Mouse (Mus musculus) left cerebral cortex, postnatal 14 days (tissue): ENCODE results near the gene Lhx4. TPM values are rescaled to one million over a fixed set of nuclear protein-coding genes. Genes with fewer than 3 reads are reported as not detected.

Experiments
- DNase-seq, 2 experiments: peaks; one replicate each; pipeline ENCODE4 v3.0.0; 2021 to 2022; ENCODE audit warnings: low spot score in 2 of 2, mixed read lengths in 1 of 2
- intact Hi-C: fragments of 180-260 bp; cut with DNase I; formaldehyde crosslinking; loops from one replicate; pipeline ENCODE4 v1.15.1; 2025
- long read RNA-seq, 2 experiments: library from polyadenylated mRNA; stranded (forward); transcript quantifications; one replicate each; pipeline ENCODE4 v2.0.0; 2021
- total RNA-seq, 2 experiments: library from RNA; stranded (reverse); gene quantifications; 2 replicates each; pipeline ENCODE4 v1.2.3; 2021

The Lhx4 gene
- not detected for total RNA-seq
- long read RNA-seq, experiment 1, result 0 reads
- long read RNA-seq, experiment 2, result 0 reads

DNA sequence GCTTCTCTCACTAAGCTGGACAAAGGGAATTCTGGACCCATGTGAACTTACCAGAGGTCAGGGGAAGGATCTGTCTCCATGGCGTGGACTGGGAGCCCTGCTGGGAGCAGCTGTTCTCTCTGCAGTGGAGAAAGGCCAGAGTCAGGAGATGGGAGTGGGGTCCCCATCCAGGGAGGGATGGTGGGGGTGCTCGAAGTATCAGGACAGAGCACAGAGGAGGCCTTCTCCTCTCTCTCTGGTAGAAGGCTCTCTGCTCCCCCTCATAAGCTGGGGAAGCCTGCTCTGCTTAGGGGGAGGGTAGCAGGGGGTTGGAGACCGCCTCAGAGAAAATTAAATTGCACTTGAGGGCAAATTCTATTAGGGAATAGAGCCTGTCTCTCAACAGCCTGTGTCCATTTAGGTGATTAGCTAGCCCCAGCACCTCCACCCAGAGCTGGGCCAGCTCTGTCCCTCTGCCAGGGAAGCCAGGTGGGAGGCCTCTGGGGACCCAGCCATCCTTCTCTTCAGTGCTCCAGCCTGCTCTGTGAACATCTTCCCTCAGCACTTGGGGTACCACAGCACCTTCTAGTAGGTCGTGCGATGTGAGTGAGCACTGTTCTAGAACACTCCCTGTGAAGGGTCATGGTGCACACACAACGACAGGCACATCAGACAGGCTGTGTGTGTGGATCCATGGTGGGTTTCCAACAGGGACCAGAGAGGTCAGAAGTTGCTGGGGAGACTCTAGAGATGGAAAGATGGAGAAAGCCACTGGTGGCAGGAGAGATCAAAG, at the start of gene Lhx4:
Lhx4 (minus strand) TSS at position 201 of the 772 bp plus-strand sequence.
- intact Hi-C loops, result no loop called here
- no peak for DNase-seq

DNA sequence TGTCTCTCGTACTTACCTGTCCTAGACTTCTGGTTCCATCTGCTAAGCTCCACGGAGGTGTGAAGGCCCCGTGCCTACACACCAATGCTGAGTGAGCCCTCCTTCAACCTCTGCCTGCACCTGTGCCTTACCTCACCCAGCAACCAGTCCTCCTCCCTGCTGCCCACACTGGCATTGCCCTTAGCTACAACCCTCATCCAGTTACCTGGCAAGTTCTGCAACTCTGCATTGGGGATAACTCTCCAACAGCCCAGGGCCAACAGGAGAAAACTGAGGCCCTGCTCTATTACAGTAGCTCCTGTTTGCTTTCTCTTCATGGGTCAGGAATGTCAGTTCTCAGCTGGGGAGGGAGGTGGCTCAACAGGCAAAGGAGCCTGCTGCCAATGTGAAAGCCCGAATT, 46.5 kb upstream of the Lhx4 start:
- no peak for DNase-seq
- intact Hi-C loops, result no loop called here

DNA sequence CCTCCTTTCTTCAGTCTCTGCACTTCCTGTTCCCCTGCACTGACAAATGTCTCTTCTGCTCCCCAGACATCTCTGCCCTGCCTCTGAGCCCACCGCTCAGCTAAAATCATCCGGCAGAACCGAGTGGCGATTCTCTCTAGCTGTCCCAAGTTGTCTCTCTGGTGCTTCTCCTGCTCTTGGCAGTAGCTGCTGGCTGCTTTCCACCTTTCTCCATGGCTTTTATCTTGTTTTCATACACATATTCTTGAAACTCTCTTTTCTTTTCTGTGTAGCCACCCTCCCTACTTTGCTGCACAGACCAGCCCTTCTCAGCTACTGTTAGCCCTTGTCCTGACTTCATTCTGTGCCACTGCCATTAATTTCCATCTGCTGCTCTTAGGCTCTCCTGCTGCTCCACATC, 45.9 kb upstream of the Lhx4 start:
- no peak for DNase-seq
- intact Hi-C loops, result no loop called here

DNA sequence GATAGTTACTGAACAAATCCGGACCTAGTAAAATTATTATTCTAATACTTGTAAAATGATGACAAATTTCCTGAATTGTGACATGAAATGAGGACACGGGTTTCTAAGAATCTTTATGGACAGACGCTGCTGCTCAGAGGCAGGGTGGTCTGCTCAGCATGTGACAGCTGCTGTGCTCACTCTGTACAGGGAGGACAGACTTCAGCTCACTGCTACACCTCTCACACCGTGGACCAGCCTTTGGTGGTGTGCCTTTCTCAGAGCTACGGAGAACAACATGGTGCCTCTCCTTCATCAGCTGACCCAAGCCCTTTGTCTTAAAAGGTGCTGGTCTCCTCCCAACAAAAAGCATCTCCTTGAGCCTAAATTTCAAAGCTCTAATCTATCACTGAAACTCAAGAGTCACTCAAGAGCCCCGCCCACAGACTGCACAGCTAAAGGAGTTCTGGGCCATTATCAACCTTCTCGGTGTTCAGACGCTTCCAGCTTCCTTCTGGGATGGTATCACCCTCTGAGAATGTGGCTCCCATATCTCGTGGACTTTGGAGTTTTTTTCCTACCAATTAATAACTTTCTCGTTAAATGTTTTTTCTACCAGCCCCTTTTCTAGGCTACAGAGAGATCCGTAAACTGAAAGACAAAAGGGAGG, 45.4 kb upstream of the Lhx4 start:
- intact Hi-C loops, result no loop called here
- DNase-seq, result no peak

DNA sequence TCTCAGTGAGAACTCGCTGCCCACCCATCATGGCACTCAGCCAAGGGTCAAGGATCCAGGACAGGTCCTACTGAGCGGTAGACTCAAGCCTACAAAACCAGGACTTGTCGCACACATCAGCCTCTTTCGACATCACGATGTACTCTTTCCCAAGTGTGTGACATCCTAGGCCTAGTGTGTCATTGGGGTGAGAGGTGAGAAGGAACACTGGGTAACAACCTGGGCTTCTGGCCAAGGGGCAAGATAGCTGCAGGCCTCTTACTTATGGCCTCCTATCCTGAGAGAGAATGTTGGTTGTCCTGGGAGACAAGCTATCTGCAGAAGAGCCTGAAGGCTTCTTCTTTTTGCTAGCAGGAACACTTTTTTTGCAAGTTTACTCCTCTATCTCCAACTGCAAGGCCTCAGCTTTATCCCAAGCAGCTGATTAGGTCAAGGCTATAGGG, 44.3 kb upstream of the Lhx4 start:
- no peak for DNase-seq
- intact Hi-C loops, result no loop called here

DNA sequence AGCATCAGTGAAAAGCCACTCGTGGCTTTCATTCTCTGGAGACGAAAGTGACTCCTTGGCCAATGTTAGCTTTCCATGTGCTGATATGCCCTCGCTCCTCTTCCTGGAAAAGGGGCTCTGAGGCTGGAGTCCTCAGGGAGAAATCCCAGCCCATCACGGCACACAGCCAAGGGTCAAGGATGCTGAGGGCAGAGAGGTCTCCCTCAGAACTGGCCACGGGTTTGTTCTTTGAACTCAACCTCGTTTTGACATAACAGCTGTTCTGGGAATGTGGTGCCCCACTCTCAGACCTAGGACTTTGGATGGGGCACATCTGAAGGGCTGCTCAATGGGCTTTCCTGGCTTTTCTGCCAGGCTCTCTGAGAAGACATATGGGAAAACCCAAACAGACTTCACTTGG, 43.4 kb upstream of the Lhx4 start:
- no peak for DNase-seq
- intact Hi-C loops, result no loop called here

DNA sequence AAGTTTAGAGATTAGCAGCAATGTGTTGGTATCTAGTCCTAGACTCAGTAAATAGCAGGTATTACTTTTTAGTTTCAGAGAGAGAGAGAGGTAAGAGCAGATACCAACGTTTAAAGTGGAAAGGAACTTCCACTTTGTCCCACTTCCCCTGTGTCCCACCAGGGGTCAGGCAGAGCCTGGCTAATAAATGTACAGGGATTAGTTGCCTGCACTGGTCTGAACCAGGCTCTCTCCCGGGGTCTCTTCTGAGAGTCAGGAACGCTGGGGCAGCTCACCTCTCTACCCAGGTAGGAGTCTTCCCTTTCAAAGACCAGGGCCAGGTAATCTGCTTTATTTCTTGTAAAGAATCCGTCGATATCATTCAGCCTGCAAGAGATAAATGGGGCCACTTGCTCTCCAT, 40.4 kb upstream of the Lhx4 start:
- intact Hi-C loops, result no loop called here
- no peak for DNase-seq

DNA sequence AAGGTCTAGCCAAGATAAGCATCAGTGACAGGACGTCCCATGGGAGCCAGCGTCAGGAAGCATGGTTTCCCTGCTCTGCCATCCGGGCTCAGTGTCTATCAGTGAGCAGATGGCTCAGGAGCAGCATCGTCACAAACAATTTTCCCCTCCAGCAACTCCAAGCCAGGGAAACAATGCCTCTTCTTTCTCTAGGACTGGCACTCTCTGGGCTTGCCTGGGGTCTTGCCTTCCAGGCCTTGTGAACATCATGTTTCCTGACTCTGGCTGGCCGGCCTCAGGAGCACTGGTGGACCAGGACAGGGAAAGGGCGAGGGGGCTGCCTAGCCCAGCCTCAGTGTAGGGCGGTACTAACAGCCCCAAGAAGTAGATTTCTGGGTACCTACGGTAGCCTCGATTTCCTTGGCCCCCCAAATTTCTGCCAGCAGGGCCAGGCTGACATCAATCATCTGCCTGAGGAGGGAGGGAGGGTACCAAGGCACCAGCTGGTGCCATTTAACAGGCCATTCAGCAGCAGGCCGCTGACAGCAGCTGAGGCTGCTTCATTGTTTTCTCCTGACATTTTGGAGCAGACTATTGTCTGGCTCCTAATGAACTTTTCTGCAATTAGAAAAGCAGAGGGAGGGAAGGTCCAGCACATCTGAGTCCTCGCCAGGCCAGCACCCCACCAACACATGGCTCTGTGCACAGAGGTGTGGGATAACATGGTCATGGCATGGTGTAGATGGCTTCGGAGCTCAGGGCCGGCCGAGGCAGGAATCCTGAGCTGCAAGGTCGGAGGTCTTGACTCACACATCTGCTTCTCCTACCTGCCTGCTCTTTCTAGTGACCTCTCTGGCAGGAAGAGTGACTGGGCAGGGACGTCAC, 38.9 kb upstream of the Lhx4 start:
- intact Hi-C loops, result no loop called here
- DNase-seq, result no peak

DNA sequence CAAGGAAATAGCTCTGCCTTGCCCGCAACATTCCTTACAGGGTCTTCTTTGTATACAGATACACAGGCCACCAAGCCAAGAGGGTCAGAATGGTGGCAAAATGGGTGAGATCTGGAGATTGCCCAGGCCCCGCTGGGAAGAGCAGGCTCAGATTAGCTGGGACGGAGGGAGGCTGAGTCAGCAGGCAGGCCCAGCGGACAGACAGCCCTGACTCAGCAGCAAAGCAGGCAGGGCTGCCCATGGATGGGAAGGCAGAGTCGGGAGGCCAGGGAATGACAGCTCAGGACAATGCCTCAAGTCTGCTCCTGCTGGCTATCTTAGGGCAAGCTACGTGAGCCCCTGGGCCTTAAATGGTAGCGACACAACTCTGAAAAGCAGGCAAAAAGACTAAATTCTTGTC, 34.4 kb upstream of the Lhx4 start:
- intact Hi-C loops, result loop anchor here (2.0 kb wide), 1 partner anchor 211 kb away; no protein-coding TSS in a partner anchor
- no peak for DNase-seq

DNA sequence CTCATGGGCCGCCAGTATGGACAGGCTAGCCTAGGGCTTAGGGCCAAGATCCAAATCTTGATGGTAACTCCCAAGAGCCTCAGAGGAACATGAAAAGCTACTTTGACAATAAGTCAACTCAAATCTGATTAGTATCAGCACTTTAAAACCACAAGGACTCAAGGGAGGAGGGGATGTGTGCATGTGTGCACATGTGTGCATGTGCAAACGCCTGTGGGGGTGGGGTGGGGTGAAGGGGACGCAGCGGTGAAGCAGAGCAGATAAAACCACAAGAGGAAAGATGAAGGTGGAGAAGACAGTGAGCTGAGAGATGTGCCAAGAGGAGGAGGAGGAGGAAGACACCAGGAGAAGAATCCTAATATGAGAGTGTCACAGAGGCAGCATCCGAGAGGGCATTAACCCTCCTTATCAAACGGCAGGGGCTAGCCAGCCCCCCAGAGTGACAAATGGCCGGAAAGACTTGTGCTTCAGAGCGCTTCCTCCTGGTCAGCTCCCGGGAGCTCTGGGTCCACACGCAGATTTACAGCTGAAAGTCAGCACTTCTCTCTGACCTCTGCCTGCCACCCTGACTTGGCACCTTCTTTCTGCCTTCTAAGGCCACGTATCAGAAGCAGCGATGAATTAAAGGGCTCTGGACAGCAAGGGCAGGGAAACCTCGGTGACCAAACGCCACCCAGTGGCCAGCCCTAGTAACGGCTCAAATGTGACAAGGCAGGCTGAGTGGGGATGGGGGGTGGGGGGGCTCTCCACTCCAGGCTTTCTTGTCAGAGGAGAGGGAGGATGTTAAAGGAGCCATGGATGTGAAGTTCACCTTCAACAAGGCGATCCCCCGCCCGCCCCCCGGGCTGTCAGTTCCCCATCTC, 33.1 kb upstream of the Lhx4 start:
- intact Hi-C loops, result loop anchor here (2.0 kb wide), 1 partner anchor 210 kb away; no protein-coding TSS in a partner anchor
- DNase-seq, result peak; percentile 45 to 62

DNA sequence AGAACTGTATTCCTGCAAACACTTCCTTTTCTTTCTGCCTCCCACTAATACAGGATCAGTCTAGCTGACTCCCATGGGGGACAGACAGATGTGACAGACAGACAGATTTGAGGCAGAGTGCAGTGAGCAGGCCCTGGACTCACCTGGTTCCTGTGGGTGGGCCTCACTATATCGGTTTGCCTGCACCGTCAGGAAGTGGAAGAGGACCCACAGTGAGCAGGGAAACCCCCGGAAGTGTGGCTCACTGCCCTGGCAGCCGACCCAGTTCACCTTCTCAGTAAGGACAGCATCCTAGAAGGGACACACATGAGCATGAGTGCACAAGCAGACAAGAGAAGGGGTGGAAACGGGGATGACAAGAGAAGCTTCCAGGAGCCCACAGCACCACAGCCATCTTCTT, 30.9 kb upstream of the Lhx4 start:
- no peak for DNase-seq

DNA sequence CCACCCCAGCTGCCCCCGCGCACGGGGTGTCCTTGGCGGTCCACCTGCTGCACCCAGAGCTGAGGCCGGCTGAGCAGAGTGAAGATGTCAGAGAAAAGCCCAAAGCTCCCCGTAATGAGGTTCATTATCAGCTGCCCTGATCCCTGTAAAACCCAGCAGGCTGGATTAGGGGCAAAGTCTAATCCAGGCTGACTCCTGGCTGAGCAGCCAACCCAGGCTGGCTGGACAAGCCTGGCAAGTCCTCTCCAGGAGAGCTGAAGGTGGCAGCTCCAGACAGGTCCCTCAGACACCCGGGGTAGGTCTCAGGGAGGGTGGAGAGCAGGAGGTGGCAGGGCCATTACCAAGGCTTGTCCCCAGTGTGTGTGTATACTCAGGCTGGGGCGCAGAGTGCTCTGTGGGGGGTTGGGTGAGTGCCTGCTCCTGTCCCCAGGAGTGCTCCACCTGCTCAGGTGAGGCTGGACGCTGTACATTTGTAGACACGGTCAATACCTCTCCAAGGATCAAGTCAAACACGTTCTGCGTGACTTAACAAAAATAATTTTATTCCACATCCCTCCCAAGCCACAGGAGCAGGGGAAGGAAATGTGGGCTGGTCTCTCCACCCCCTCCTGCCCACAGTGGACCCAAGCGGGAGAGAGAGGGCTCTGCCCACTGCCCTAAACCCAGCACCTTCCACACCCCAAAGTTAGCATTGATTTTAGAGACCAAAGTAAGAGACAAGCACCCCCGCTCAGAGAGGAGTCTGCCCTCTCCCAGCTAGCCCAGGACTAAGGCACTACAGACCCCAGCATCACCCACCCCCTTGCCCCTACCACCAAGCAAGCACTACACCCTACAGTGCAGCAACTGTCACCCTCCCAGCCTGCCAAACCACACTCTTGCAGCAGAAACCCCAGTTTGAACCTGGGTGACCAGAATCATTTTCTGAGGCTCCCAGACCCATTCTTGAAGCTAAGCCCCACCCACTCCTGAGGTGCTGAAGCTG, 26.4 kb upstream of the Lhx4 start:
- no peak for DNase-seq
- intact Hi-C loops, result no loop called here

More for the DNA sequence above, 30.9 kb upstream of the Lhx4 start:
- intact Hi-C loops, result no loop called here

DNA sequence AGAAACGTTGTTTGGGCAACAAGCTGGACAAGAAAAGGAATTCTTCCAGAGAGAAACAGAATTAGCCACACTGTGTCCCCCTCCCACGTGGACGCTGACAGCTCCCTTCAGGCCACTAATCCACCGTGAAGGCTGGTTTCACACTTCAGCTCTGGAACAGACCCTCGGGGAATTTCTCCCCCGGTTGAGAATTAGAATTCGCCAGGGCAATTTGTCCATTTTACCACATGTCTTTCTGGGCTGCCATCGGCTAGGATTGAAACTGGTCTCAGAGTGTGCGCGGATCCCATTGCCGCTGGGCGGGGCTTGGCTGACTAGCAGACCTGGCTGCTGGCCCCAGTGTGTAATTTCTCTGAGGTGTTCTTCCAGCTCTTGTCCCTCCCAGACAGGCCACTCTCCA, 7.7 kb upstream of the Lhx4 start:
- intact Hi-C loops, result no loop called here
- no peak for DNase-seq

DNA sequence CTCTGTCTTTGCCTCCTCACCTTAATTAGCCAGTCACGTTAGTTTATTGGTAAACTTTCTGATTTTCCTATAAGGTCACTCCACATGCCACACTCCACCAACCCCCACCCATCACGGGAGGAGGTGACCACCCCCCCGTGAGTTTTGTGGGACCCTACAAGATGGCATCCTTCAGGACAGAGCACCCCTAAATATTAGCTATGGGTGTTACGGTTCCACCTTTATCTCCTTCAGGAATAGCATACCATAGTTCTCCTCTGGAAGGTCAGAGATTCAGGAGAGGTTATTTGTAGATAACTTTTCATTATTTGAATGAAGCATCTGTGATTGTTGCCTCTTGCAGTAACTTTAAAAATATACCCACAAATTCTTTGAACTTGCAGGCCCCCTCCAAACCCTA, 7.2 kb upstream of the Lhx4 start:
- intact Hi-C loops, result no loop called here
- DNase-seq, result no peak

DNA sequence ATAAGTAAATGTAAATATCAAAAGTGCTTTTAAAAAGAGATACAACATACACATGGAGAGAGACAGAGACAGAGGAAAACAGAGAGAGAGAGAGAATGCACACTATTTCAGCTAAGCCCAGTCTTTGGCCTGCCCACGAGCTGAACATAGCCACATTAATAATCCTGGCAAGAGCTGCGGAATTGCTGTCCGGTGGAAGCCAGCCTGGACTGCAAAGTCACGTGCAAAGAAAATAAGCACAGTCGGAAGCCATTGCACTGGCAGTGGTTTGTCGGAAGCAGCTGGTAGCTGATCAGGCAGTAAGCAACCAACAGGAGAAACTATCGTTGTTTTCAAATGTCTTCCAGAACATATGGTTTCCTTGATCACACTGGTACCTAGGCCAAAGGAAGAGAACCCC, 6.1 kb upstream of the Lhx4 start:
- no peak for DNase-seq
- intact Hi-C loops, result no loop called here

DNA sequence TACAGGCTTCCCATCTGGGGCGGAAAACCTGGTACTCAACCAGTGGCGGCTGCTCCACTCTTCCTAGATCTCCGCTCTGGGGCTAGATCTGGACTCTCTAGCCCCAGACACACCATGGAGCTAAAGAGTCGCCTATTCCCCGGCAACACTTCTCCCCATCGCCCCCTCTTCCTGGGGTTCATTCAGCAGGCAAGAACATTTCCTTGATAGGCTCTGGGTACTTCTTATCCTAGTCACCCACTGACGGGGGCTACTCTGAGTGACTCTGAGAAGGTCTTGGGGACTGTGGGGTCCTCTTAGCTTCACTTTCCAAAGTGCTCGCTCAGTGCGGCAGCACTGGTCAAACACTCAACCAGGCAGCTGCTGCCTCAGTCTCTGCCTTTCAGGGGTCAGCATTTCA, 1.9 kb upstream of the Lhx4 start:
- DNase-seq, result no peak
- intact Hi-C loops, result no loop called here

DNA sequence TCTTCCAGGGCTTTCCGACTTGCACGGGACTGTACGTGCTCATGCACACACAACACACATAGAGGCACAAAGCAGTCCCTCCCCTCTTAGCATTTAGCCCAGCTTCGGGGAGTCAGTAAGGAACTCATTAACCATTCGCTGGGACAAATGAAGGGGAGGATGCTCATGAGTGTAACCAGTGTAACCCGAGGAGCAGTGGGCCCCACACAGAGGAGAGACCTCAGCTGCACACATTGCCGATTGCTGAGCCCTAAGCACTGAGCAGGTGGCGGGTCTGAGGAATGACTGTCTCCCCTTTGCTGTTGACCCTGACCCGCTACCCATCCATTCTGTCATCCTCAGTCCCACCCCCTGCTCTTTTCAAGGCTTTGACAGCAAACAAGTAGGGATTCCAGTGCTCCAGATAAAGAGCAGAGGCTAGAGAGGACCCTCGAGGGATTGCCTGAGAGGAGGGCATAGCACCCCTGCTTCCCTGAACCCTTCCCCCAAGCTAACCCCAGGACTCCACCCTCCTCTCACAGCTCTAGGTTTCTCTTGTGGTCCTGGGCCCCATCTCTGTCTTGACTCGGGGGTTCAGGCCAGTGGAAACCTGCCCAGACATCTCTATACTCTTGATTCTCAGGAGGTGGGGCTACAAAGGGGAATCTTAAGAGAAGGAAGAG, 836 bp downstream of the Lhx4 start:
- DNase-seq, result no peak
- intact Hi-C loops, result no loop called here

DNA sequence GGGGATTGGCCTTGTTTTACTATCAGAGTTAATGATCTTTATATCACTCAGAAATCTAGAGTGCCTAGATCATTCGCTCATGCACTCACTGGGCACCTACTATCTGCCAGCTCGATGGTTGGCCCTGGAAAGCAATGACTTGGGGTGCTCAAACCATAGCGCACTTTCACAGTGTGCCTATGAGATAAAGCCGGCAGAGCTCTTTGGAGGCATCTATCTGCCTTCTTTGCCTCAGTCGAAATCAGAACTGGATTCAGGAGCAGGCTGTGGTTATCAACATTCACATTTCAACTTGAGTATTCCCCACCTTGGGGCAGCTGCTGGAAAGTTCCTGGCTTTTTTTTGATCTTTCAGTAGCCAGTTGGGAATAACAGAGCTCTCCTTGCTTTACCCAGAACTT, 3.6 kb downstream of the Lhx4 start:
- no peak for DNase-seq
- intact Hi-C loops, result no loop called here
